Mouse (Mus musculus): Measurements from ENCODE around the gene Elmsan1. TPM values are rescaled to one million over a fixed set of nuclear protein-coding genes. Genes with fewer than 3 reads are reported as not detected.

Elmsan1 gene
- total and polyA plus RNA-seq, 3 experiments, result 2.2 to 14.3 (median 5.6) TPM

DNA sequence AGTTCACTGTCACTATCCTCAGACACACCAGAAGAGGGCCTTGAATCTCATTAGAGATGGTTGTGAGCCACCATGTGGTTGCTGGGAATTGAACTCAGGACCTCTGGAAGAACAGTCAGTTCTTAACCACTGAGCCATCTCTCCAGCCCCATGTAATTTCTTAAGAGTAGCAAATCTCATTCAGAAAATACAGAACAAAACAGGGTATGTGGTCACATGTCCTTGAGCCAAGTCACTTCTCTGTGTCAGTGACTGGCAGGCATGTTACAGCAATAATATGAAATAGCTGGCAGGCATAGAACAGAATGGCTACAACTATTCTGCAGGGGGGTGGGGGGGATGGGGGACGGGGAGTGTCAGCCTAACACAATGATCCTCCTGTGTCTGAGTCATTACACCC is 118.6 kb downstream of the Elmsan1 start:
- in situ Hi-C loops (cut with MboI; ENCODE audit: low pct_ligation_motif_present, low pct_unique_long_range_greater_than_20kb, low sequenced_read_pairs) (no loop called here), dilution Hi-C loops (cut with MboI; ENCODE audit: extremely low pct_ligation_motif_present, extremely low pct_unique_long_range_greater_than_20kb, low sequenced_read_pairs) (no loop called here)
- Histone ChIP-seq H3K4me1 (ENCODE audit: control insufficient read depth in 1 of 2, insufficient read depth in 2 of 2) (no peaks in the 10 kb centered on the region), H3K27me3 (replicated peaks) (no peaks in the 10 kb centered on the region), H3K9me3 (replicated peaks; ENCODE audit: low read length) (no peaks in the 10 kb centered on the region), H3K4me2 (ENCODE audit: insufficient read depth, low read depth, poor library complexity, severe bottlenecking) (no peak overlapping the region), H3K27ac (ENCODE audit: insufficient read depth, low read depth) (no peak overlapping the region), H3K36me3 (replicated peaks in 1 of 2; ENCODE audit: control insufficient read depth in 1 of 2, insufficient read depth in 1 of 2, low read length in 1 of 2) (no peaks in the 10 kb centered on the region), H3K9ac (ENCODE audit: insufficient read depth, low read depth) (no peak overlapping the region), H3K79me2 (replicated peaks; ENCODE audit: control insufficient read depth, extremely low read depth, insufficient read depth, poor library complexity, severe bottlenecking) (no peaks in the 10 kb centered on the region), H3K4me3 (replicated peaks in 1 of 3; ENCODE audit: low read depth in 2 of 3, low read length in 2 of 3, poor library complexity in 1 of 3) (no peak overlapping the region)
- no peak for DNase-seq (ENCODE audit: extremely low read depth)
- TF ChIP-seq MYC (IDR thresholded peaks at IDR 0.05; ENCODE audit: low read depth, low read length) (no peak), IRF4 (IDR thresholded peaks at IDR 0.05; ENCODE audit: low read depth, low read length) (no peak), NELFE (IDR thresholded peaks at IDR 0.05; ENCODE audit: low read depth, low read length) (no peak), MAX (IDR thresholded peaks at IDR 0.05; ENCODE audit: low read length) (no peak), JUND (conservative IDR thresholded peaks at IDR 0.05; ENCODE audit: low read depth, low read length) (no peak), SMC3 (IDR thresholded peaks at IDR 0.05; ENCODE audit: low read depth, low read length) (no peak), POLR2AphosphoS2 (IDR thresholded peaks at IDR 0.05; ENCODE audit: low read depth, low read length) (no peak), EP300 (IDR thresholded peaks at IDR 0.05; ENCODE audit: low read length) (no peak)

GRCm38 (mm10) chr12:84099605-84100004 is 119.1 kb downstream of the Elmsan1 start:
- TF ChIP-seq MAX (IDR thresholded peaks at IDR 0.05; ENCODE audit: low read length) (no peak), ZMIZ1 (IDR thresholded peaks at IDR 0.05; ENCODE audit: low read depth, low read length) (no peak), ZKSCAN1 (IDR thresholded peaks at IDR 0.05; ENCODE audit: borderline replicate concordance, low read depth, low read length) (no peak), CHD2 (IDR thresholded peaks at IDR 0.05; ENCODE audit: low read length) (no peak), ZNF384 (IDR thresholded peaks at IDR 0.05; ENCODE audit: low read depth, low read length) (no peak), MAFK (IDR thresholded peaks at IDR 0.05; ENCODE audit: insufficient replicate concordance, low read length) (no peak), EP300 (IDR thresholded peaks at IDR 0.05; ENCODE audit: low read length) (no peak)
- in situ Hi-C loops (cut with MboI; ENCODE audit: low pct_ligation_motif_present, low pct_unique_long_range_greater_than_20kb, low sequenced_read_pairs) (no loop called here), dilution Hi-C loops (cut with MboI; ENCODE audit: extremely low pct_ligation_motif_present, extremely low pct_unique_long_range_greater_than_20kb, low sequenced_read_pairs) (no loop called here)
- no peak overlapping the region for H3K4me3 ChIP-seq (replicated peaks in 1 of 3; ENCODE audit: low read depth in 2 of 3, low read length in 2 of 3, poor library complexity in 1 of 3)
- H3K79me2 ChIP-seq (replicated peaks; ENCODE audit: control insufficient read depth, extremely low read depth, insufficient read depth, poor library complexity, severe bottlenecking), result no peaks in the 10 kb centered on the region
- no peak for DNase-seq (ENCODE audit: extremely low read depth)
- H3K27ac ChIP-seq (ENCODE audit: insufficient read depth, low read depth), result no peak overlapping the region
- no peaks in the 10 kb centered on the region for H3K36me3 ChIP-seq (replicated peaks in 1 of 2; ENCODE audit: control insufficient read depth in 1 of 2, insufficient read depth in 1 of 2, low read length in 1 of 2)
- H3K27me3 ChIP-seq (replicated peaks), result no peaks in the 10 kb centered on the region
- H3K9ac ChIP-seq (ENCODE audit: insufficient read depth, low read depth), result no peak overlapping the region
- H3K4me1 ChIP-seq (ENCODE audit: control insufficient read depth in 1 of 2, insufficient read depth in 2 of 2), result no peaks in the 10 kb centered on the region
- H3K9me3 ChIP-seq (replicated peaks; ENCODE audit: low read length), result no peaks in the 10 kb centered on the region
- no peak overlapping the region for H3K4me2 ChIP-seq (ENCODE audit: insufficient read depth, low read depth, poor library complexity, severe bottlenecking)

Other genes starting within 250 kb of the Elmsan1 start
- not detected in 2 replicates for gene Heatr4, start 234.0 kb downstream of the Elmsan1 start, total RNA-seq (2012; rRNA removed)
- not detected in 2 replicates for gene Heatr4, start 234.0 kb downstream of the Elmsan1 start, total RNA-seq (2014; rRNA removed)
- 0.08 TPM in 1 of 2 replicates, not detected in the other for gene Heatr4, start 234.0 kb downstream of the Elmsan1 start, polyA plus RNA-seq (2012; ENCODE audit: insufficient read length, low read depth)
- gene Acot2, start 231.0 kb downstream of the Elmsan1 start, total RNA-seq (2012; rRNA removed), result 10.2 and 13.2 TPM in 2 replicates
- 9.7 and 9.8 TPM in 2 replicates for gene Acot2, start 231.0 kb downstream of the Elmsan1 start, total RNA-seq (2014; rRNA removed)
- gene Acot2, start 231.0 kb downstream of the Elmsan1 start, polyA plus RNA-seq (2012; ENCODE audit: insufficient read length, low read depth), result 6.6 and 7.2 TPM in 2 replicates
- gene Acot1, start 209.4 kb downstream of the Elmsan1 start, total RNA-seq (2012; rRNA removed), result 0.42 TPM in 1 of 2 replicates, not detected in the other
- gene Acot1, start 209.4 kb downstream of the Elmsan1 start, total RNA-seq (2014; rRNA removed), result not detected in 2 replicates
- gene Acot1, start 209.4 kb downstream of the Elmsan1 start, polyA plus RNA-seq (2012; ENCODE audit: insufficient read length, low read depth), result not detected in 2 replicates
- gene Acot4, start 180.5 kb downstream of the Elmsan1 start, total RNA-seq (2012; rRNA removed), result not detected in 2 replicates
- not detected in 2 replicates for gene Acot4, start 180.5 kb downstream of the Elmsan1 start, total RNA-seq (2014; rRNA removed)
- not detected in 2 replicates for gene Acot4, start 180.5 kb downstream of the Elmsan1 start, polyA plus RNA-seq (2012; ENCODE audit: insufficient read length, low read depth)
- gene Gm49366, start 179.9 kb downstream of the Elmsan1 start, total RNA-seq (2012; rRNA removed), result not detected in 2 replicates
- not detected in 2 replicates for gene Gm49366, start 179.9 kb downstream of the Elmsan1 start, total RNA-seq (2014; rRNA removed)
- gene Gm49366, start 179.9 kb downstream of the Elmsan1 start, polyA plus RNA-seq (2012; ENCODE audit: insufficient read length, low read depth), result not detected in 2 replicates
- gene Acot3, start 166.7 kb downstream of the Elmsan1 start, total RNA-seq (2012; rRNA removed), result not detected in 2 replicates
- gene Acot3, start 166.7 kb downstream of the Elmsan1 start, total RNA-seq (2014; rRNA removed), result not detected in 2 replicates
- not detected in 2 replicates for gene Acot3, start 166.7 kb downstream of the Elmsan1 start, polyA plus RNA-seq (2012; ENCODE audit: insufficient read length, low read depth)
- gene Acot5, start 149.6 kb downstream of the Elmsan1 start, total RNA-seq (2012; rRNA removed), result not detected in 2 replicates
- gene Acot5, start 149.6 kb downstream of the Elmsan1 start, total RNA-seq (2014; rRNA removed), result not detected in 2 replicates
- gene Acot5, start 149.6 kb downstream of the Elmsan1 start, polyA plus RNA-seq (2012; ENCODE audit: insufficient read length, low read depth), result not detected in 2 replicates
- gene Acot6, start 118.2 kb downstream of the Elmsan1 start, total RNA-seq (2012; rRNA removed), result 0.04 TPM in 1 of 2 replicates, not detected in the other
- gene Acot6, start 118.2 kb downstream of the Elmsan1 start, total RNA-seq (2014; rRNA removed), result 0.08 and 0.11 TPM in 2 replicates
- not detected in 2 replicates for gene Acot6, start 118.2 kb downstream of the Elmsan1 start, polyA plus RNA-seq (2012; ENCODE audit: insufficient read length, low read depth)
- gene Dnal1, start 104.5 kb downstream of the Elmsan1 start, total RNA-seq (2012; rRNA removed), result 1.4 and 1.6 TPM in 2 replicates
- gene Dnal1, start 104.5 kb downstream of the Elmsan1 start, total RNA-seq (2014; rRNA removed), result 0.84 and 1.7 TPM in 2 replicates
- gene Dnal1, start 104.5 kb downstream of the Elmsan1 start, polyA plus RNA-seq (2012; ENCODE audit: insufficient read length, low read depth), result 2.1 and 2.9 TPM in 2 replicates
- gene Pnma1, start 70.4 kb downstream of the Elmsan1 start, total RNA-seq (2012; rRNA removed), result 0.13 and 0.21 TPM in 2 replicates
- not detected in 2 replicates for gene Pnma1, start 70.4 kb downstream of the Elmsan1 start, total RNA-seq (2014; rRNA removed)
- 0.30 TPM in 2 replicates for gene Pnma1, start 70.4 kb downstream of the Elmsan1 start, polyA plus RNA-seq (2012; ENCODE audit: insufficient read length, low read depth)
- 47.1 and 47.8 TPM in 2 replicates for gene Ptgr2, start 66.4 kb upstream of the Elmsan1 start, total RNA-seq (2012; rRNA removed)
- gene Ptgr2, start 66.4 kb upstream of the Elmsan1 start, total RNA-seq (2014; rRNA removed), result 46.0 and 46.6 TPM in 2 replicates
- 47.1 and 51.3 TPM in 2 replicates for gene Ptgr2, start 66.4 kb upstream of the Elmsan1 start, polyA plus RNA-seq (2012; ENCODE audit: insufficient read length, low read depth)
- 33.5 and 42.8 TPM in 2 replicates for gene Zfp410, start 98.0 kb upstream of the Elmsan1 start, total RNA-seq (2012; rRNA removed)
- gene Zfp410, start 98.0 kb upstream of the Elmsan1 start, total RNA-seq (2014; rRNA removed), result 53.7 and 57.4 TPM in 2 replicates
- gene Zfp410, start 98.0 kb upstream of the Elmsan1 start, polyA plus RNA-seq (2012; ENCODE audit: insufficient read length, low read depth), result 42.4 and 42.9 TPM in 2 replicates
- gene Coq6, start 142.8 kb upstream of the Elmsan1 start, total RNA-seq (2012; rRNA removed), result 35.0 and 37.8 TPM in 2 replicates
- gene Coq6, start 142.8 kb upstream of the Elmsan1 start, total RNA-seq (2014; rRNA removed), result 31.9 and 37.9 TPM in 2 replicates
- gene Coq6, start 142.8 kb upstream of the Elmsan1 start, polyA plus RNA-seq (2012; ENCODE audit: insufficient read length, low read depth), result 23.6 and 35.5 TPM in 2 replicates
- gene Fam161b, start 143.0 kb upstream of the Elmsan1 start, total RNA-seq (2012; rRNA removed), result 0.98 and 1.0 TPM in 2 replicates
- gene Fam161b, start 143.0 kb upstream of the Elmsan1 start, total RNA-seq (2014; rRNA removed), result 0.38 and 0.87 TPM in 2 replicates
- 0.80 and 1.00 TPM in 2 replicates for gene Fam161b, start 143.0 kb upstream of the Elmsan1 start, polyA plus RNA-seq (2012; ENCODE audit: insufficient read length, low read depth)
- 5.2 and 5.7 TPM in 2 replicates for gene Entpd5, start 190.1 kb upstream of the Elmsan1 start, total RNA-seq (2012; rRNA removed)
- gene Entpd5, start 190.1 kb upstream of the Elmsan1 start, total RNA-seq (2014; rRNA removed), result 5.3 and 5.8 TPM in 2 replicates
- 4.2 and 6.0 TPM in 2 replicates for gene Entpd5, start 190.1 kb upstream of the Elmsan1 start, polyA plus RNA-seq (2012; ENCODE audit: insufficient read length, low read depth)
- 0.29 and 0.34 TPM in 2 replicates for gene Bbof1, start 190.2 kb upstream of the Elmsan1 start, total RNA-seq (2012; rRNA removed)
- gene Bbof1, start 190.2 kb upstream of the Elmsan1 start, total RNA-seq (2014; rRNA removed), result 0.24 and 0.46 TPM in 2 replicates
- gene Bbof1, start 190.2 kb upstream of the Elmsan1 start, polyA plus RNA-seq (2012; ENCODE audit: insufficient read length, low read depth), result 0.20 and 0.41 TPM in 2 replicates
- 14.6 and 17.9 TPM in 2 replicates for gene Rnf113a2, start 198.3 kb upstream of the Elmsan1 start, total RNA-seq (2012; rRNA removed)
- 16.3 and 19.7 TPM in 2 replicates for gene Rnf113a2, start 198.3 kb upstream of the Elmsan1 start, total RNA-seq (2014; rRNA removed)
- 13.6 and 19.5 TPM in 2 replicates for gene Rnf113a2, start 198.3 kb upstream of the Elmsan1 start, polyA plus RNA-seq (2012; ENCODE audit: insufficient read length, low read depth)
- 2.1 and 2.2 TPM in 2 replicates for gene Aldh6a1, start 232.1 kb upstream of the Elmsan1 start, total RNA-seq (2012; rRNA removed)
- gene Aldh6a1, start 232.1 kb upstream of the Elmsan1 start, total RNA-seq (2014; rRNA removed), result 4.2 and 4.6 TPM in 2 replicates
- gene Aldh6a1, start 232.1 kb upstream of the Elmsan1 start, polyA plus RNA-seq (2012; ENCODE audit: insufficient read length, low read depth), result 1.6 and 1.9 TPM in 2 replicates
- 5.9 and 6.8 TPM in 2 replicates for gene Lin52, start 232.5 kb upstream of the Elmsan1 start, total RNA-seq (2012; rRNA removed)
- gene Lin52, start 232.5 kb upstream of the Elmsan1 start, total RNA-seq (2014; rRNA removed), result 16.2 and 17.0 TPM in 2 replicates
- gene Lin52, start 232.5 kb upstream of the Elmsan1 start, polyA plus RNA-seq (2012; ENCODE audit: insufficient read length, low read depth), result 8.7 and 10.5 TPM in 2 replicates